Mouse (Mus musculus) neural tube, embryonic 14.5 days (tissue): ENCODE results near the gene Rundc3b. TPM values are rescaled to one million over a fixed set of nuclear protein-coding genes. Genes with fewer than 3 reads are reported as not detected.
A peak's percentile ranks its signal among the peaks of the same experiment; 100 is the strongest.

Experiments
- ATAC-seq: fragments of 200-750 bp; cut with Nextera tagmentation; 2 replicates; pipeline ENCODE4 v1.8.0; 2017; ENCODE audit warnings: low read depth, mild to moderate bottlenecking, moderate TSS enrichment, moderate library complexity
- H3K27ac ChIP-seq: fragments of 300-500 bp; sonication (generic); 2 replicates; pipeline ENCODE4 v1.5.1; 2014; ENCODE audit warnings: low read depth, mild to moderate bottlenecking, control low read depth, low read length, moderate library complexity, mixed read lengths
- H3K27me3 ChIP-seq: fragments of 300-500 bp; sonication (generic); 2 replicates; pipeline ENCODE4 v1.6.1; 2014; ENCODE audit warnings: low read length; ENCODE audit not compliant: control insufficient read depth, insufficient read depth
- H3K36me3 ChIP-seq: fragments of 300-500 bp; sonication (generic); 2 replicates; pipeline ENCODE4 v1.6.1; 2014; ENCODE audit warnings: low read length, mixed read lengths; ENCODE audit not compliant: control insufficient read depth, insufficient read depth
- H3K4me1 ChIP-seq: fragments of 300-500 bp; sonication (generic); 2 replicates; pipeline ENCODE4 v1.6.1; 2014; ENCODE audit warnings: low read length; ENCODE audit not compliant: control insufficient read depth, insufficient read depth
- H3K4me2 ChIP-seq: fragments of 300-500 bp; sonication (generic); 2 replicates; pipeline ENCODE4 v1.6.1; 2014; ENCODE audit warnings: mild to moderate bottlenecking, low read depth, low read length, control low read depth
- H3K4me3 ChIP-seq: fragments of 300-500 bp; sonication (generic); 2 replicates; pipeline ENCODE4 v1.5.1; 2014; ENCODE audit warnings: low read depth, low read length, control low read depth, mixed read lengths
- H3K9ac ChIP-seq: fragments of 300-500 bp; sonication (generic); replicated peaks from 2 replicates; pipeline ENCODE4 v1.6.1; 2014; ENCODE audit warnings: low read depth, mild to moderate bottlenecking, control low read depth, low read length, mixed read lengths
- H3K9me3 ChIP-seq: fragments of 300-500 bp; sonication (generic); 2 replicates; pipeline ENCODE4 v1.6.1; 2016; ENCODE audit warnings: low read length; ENCODE audit not compliant: control insufficient read depth
- WGBS: fragments of 180-500 bp; shearing (Covaris S2); extraction: QIAGEN DNeasy Blood & Tissue Kit; methylation state at CpG from one replicate; pipeline ENCODE4 v1.1.7; 2014; 5-methylcytosine and 5-hydroxymethylcytosine counted together
- polyA plus RNA-seq: library from polyadenylated mRNA; unstranded; fragments of >200 nt; fragmentation: Nextera tagmentation; extraction: Ambion mirVana; gene quantifications from 2 replicates; pipeline ENCODE4 v1.2.1, GENCODE M21; 2014

Rundc3b gene
- 63.2 and 64.0 TPM in 2 replicates for polyA plus RNA-seq

- no peaks in the 10 kb centered on the region for H3K9me3 ChIP-seq
- peak within 1 kb of the TSS; percentile 97 for H3K4me3 ChIP-seq
- peak; percentile 98 for ATAC-seq
- H3K4me1 ChIP-seq = no peaks in the 10 kb centered on the region
- H3K27me3 ChIP-seq = no peaks in the 10 kb centered on the region
- H3K27ac ChIP-seq = peak within 1 kb of the TSS; percentile 94
- H3K4me2 ChIP-seq = peak within 1 kb of the TSS; percentile 60
- under 1% methylated on average over 51 of the region's 74 CpGs for WGBS
- H3K9ac ChIP-seq = peak within 1 kb of the TSS; percentile 97
- no peaks in the 10 kb centered on the region for H3K36me3 ChIP-seq
Observed at GRCm38 (mm10) chr5:8622596-8623231, at the start of gene Rundc3b. TSS of gene Rundc3b (minus strand) at chr5:8622952.

- Histone ChIP-seq H3K4me1 (no peaks in the 10 kb centered on the region), H3K9me3 (no peaks in the 10 kb centered on the region), H3K27ac (no peak overlapping the region), H3K4me3 (no peak overlapping the region), H3K4me2 (no peak overlapping the region), H3K9ac (no peak overlapping the region), H3K36me3 (no peaks in the 10 kb centered on the region), H3K27me3 (no peaks in the 10 kb centered on the region)
- WGBS = 92% methylated on average over 1 of the region's 1 CpGs
- ATAC-seq = no peak
Observed at GRCm38 (mm10) chr5:8669606-8670005, 46.9 kb upstream of the Rundc3b start.

GRCm38 (mm10) chr5:8667758-8668474 is 45.2 kb upstream of the Rundc3b start:
- H3K9me3 ChIP-seq = no peaks in the 10 kb centered on the region
- no peaks in the 10 kb centered on the region for H3K36me3 ChIP-seq
- H3K4me1 ChIP-seq = no peaks in the 10 kb centered on the region
- no peak overlapping the region for H3K4me3 ChIP-seq
- WGBS = 81% methylated on average over 9 of the region's 9 CpGs
- H3K9ac ChIP-seq = no peak overlapping the region
- no peaks in the 10 kb centered on the region for H3K27me3 ChIP-seq
- ATAC-seq = no peak
- H3K4me2 ChIP-seq = no peak overlapping the region
- no peak overlapping the region for H3K27ac ChIP-seq

DNA sequence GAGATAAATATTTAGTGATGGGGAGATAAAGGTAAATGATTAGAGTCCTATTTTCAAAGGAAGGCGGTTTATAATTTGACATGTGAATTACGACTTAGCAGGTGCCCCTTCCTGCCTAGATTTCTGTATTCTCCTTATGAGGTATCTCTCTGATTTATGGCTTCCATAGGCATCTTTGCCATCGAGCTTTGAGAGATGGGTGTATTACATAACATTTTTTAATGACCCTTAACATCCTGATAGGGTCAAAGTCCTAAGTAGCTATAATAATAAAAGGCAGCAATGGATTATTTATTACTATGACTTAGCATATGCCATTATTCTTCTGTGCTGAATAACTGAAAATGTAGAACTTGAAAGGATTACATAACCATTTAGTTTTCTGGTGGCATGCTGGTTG is 41.9 kb upstream of the Rundc3b start:
- WGBS = 52% methylated on average over 3 of the region's 3 CpGs
- no peak overlapping the region for H3K4me2 ChIP-seq
- no peak for ATAC-seq

DNA sequence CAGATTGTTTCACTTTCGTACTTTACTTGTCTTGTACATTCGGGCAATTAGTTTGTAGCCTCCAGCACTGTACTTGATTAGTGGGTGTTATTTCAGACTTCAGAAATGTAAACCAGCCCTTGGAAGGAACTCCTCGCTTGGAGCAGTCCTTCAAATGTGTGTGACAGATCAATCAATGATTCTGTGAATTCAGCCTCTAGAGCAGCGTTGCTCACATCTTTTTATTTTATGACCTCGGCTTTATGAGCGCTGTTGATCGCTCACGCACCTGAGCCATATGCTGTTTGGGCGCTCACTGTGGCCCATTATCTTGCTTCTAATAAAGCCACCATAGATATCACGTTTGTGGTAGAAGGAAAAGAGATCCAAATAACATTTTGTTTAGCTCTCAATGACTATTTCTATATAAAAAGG is 38.0 kb upstream of the Rundc3b start:
- no peak overlapping the region; the same call in 1 of the 2 replicates for H3K9ac ChIP-seq
- no peaks in the 10 kb centered on the region for H3K9me3 ChIP-seq
- WGBS = 50% methylated on average over 10 of the region's 10 CpGs
- ATAC-seq = peak; percentile 69; the same call in 1 of the 2 replicates
- H3K27ac ChIP-seq = no peak overlapping the region
- H3K36me3 ChIP-seq = no peaks in the 10 kb centered on the region
- H3K4me3 ChIP-seq = peak overlapping the region; percentile 36
- peak overlapping the region; percentile 70 for H3K4me2 ChIP-seq
- H3K27me3 ChIP-seq = no peaks in the 10 kb centered on the region
- H3K4me1 ChIP-seq = no peaks in the 10 kb centered on the region

More for the DNA sequence above, 41.9 kb upstream of the Rundc3b start:
- H3K4me3 ChIP-seq = no peak overlapping the region
- H3K9me3 ChIP-seq = no peaks in the 10 kb centered on the region
- no peaks in the 10 kb centered on the region for H3K4me1 ChIP-seq
- H3K9ac ChIP-seq = no peak overlapping the region
- H3K36me3 ChIP-seq = no peaks in the 10 kb centered on the region
- H3K27me3 ChIP-seq = no peaks in the 10 kb centered on the region
- H3K27ac ChIP-seq = no peak overlapping the region

- 7% methylated on average over 37 of the region's 37 CpGs for WGBS
- peak within 1 kb of the TSS; percentile 44; the same call in 1 of the 2 replicates for H3K9ac ChIP-seq
Observed at GRCm38 (mm10) chr5:8659911-8660737, 37.4 kb upstream of the Rundc3b start, which contains the start of gene Abcb1a. TSS of gene Abcb1a (plus strand) at chr5:8660077.

GRCm38 (mm10) chr5:8652085-8652484 is 29.3 kb upstream of the Rundc3b start:
- no peaks in the 10 kb centered on the region for H3K4me1 ChIP-seq
- no peaks in the 10 kb centered on the region for H3K36me3 ChIP-seq
- no peaks in the 10 kb centered on the region for H3K9me3 ChIP-seq
- H3K4me3 ChIP-seq = no peak overlapping the region
- no peak for ATAC-seq
- no peak overlapping the region for H3K27ac ChIP-seq
- no peak overlapping the region for H3K4me2 ChIP-seq
- 88% methylated on average over 2 of the region's 2 CpGs for WGBS
- no peaks in the 10 kb centered on the region for H3K27me3 ChIP-seq
- H3K9ac ChIP-seq = no peak overlapping the region

More at GRCm38 (mm10) chr5:8659911-8660737, 37.4 kb upstream of the Rundc3b start, which contains the start of gene Abcb1a:
- H3K9me3 ChIP-seq = no peaks in the 10 kb centered on the region
- ATAC-seq = peak; percentile 78
- H3K27me3 ChIP-seq = no peaks in the 10 kb centered on the region
- no peaks in the 10 kb centered on the region for H3K36me3 ChIP-seq
- peak within 1 kb of the TSS; percentile 70 for H3K4me2 ChIP-seq
- H3K4me1 ChIP-seq = no peaks in the 10 kb centered on the region
- H3K27ac ChIP-seq = no peak within 1 kb of the TSS
- H3K4me3 ChIP-seq = peak within 1 kb of the TSS; percentile 36

DNA sequence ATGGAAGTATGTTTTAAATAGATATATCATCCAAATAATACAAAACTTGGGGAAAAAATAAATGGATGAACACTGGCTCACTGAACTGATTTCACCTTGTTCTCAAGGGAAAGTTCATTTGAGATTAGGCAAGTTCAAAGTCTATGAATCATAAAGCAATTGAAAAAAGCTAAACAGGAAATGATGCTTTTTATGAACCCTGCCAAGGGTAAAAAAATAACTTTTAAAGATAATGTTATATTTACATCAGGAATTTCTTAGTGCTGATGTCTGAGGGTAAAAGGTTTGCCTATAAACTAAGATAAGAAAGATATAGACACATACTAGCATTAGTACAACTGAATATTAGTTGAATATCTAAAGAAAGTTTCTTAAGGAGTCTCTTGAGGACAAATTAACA is 26.0 kb upstream of the Rundc3b start:
- Histone ChIP-seq H3K36me3 (no peaks in the 10 kb centered on the region), H3K27ac (no peak overlapping the region), H3K9ac (no peak overlapping the region), H3K4me3 (no peak overlapping the region), H3K4me2 (no peak overlapping the region), H3K9me3 (no peaks in the 10 kb centered on the region), H3K4me1 (no peaks in the 10 kb centered on the region), H3K27me3 (no peaks in the 10 kb centered on the region)
- ATAC-seq = no peak
